Mouse (Mus musculus) lung, postnatal 0 days (tissue): ENCODE results near the gene Atp6v1g1. TPM values are rescaled to one million over a fixed set of nuclear protein-coding genes. Genes with fewer than 3 reads are reported as not detected.

Source experiments
- ATAC-seq: fragments of 200-750 bp; cut with Nextera tagmentation; 2 replicates; pipeline ENCODE4 v1.8.0; 2017; ENCODE audit warnings: moderate library complexity
- DNase-seq: peaks from one replicate; pipeline ENCODE4 v3.0.0-alpha.2; 2016; ENCODE audit warnings: low spot score
- H3K27ac ChIP-seq: fragments of 300-500 bp; sonication (generic); 2 replicates; pipeline ENCODE4 v1.5.1; 2014; ENCODE audit warnings: antibody characterized with exemption, mild to moderate bottlenecking, low read length, mixed read lengths
- H3K27me3 ChIP-seq: fragments of 300-500 bp; sonication (generic); replicated peaks from 2 replicates; pipeline ENCODE4 v1.6.1; 2014; ENCODE audit warnings: low read length, mixed read lengths; ENCODE audit not compliant: insufficient read depth
- H3K36me3 ChIP-seq: fragments of 300-500 bp; sonication (generic); 2 replicates; pipeline ENCODE4 v1.6.1; 2014; ENCODE audit warnings: low read length, mixed read lengths; ENCODE audit not compliant: insufficient read depth
- H3K4me1 ChIP-seq: fragments of 300-500 bp; sonication (generic); 2 replicates; pipeline ENCODE4 v1.6.1; 2014; ENCODE audit warnings: antibody characterized with exemption, low read depth, low read length, mixed read lengths; ENCODE audit not compliant: insufficient read depth
- H3K4me2 ChIP-seq: fragments of 300-500 bp; sonication (generic); replicated peaks from 2 replicates; pipeline ENCODE4 v1.6.1; 2014; ENCODE audit warnings: low read depth, mild to moderate bottlenecking, low read length, moderate library complexity, mixed read lengths
- H3K4me3 ChIP-seq: fragments of 300-500 bp; sonication (generic); 2 replicates; pipeline ENCODE4 v1.5.1; 2014; ENCODE audit warnings: low read depth, low read length
- H3K9ac ChIP-seq: fragments of 300-500 bp; sonication (generic); replicated peaks from 2 replicates; pipeline ENCODE4 v1.6.1; 2014; ENCODE audit warnings: low read depth, mild to moderate bottlenecking
- H3K9me3 ChIP-seq: fragments of 300-500 bp; sonication (generic); 2 replicates; pipeline ENCODE4 v1.6.1; 2016; ENCODE audit warnings: low read length, mixed read lengths
- CTCF ChIP-seq: IDR thresholded peaks from 2 replicates; pipeline ENCODE4 v1.5.1; 2016; ENCODE audit warnings: antibody characterized with exemption, mild to moderate bottlenecking
- EP300 ChIP-seq: IDR thresholded peaks from 2 replicates; pipeline ENCODE4 v1.6.1; 2016; ENCODE audit warnings: antibody characterized with exemption, mild to moderate bottlenecking, control low read depth
- WGBS: fragments of 180-500 bp; shearing (Covaris S2); extraction: QIAGEN DNeasy Blood & Tissue Kit; methylation state at CpG from one replicate; pipeline ENCODE4 v1.1.7; 2014; 5-methylcytosine and 5-hydroxymethylcytosine counted together
- polyA plus RNA-seq: library from polyadenylated mRNA; unstranded; fragments of >200 nt; fragmentation: Nextera tagmentation; extraction: Ambion mirVana; gene quantifications from 2 replicates; pipeline ENCODE4 v1.2.1, GENCODE M21; 2015

Atp6v1g1 gene
- polyA plus RNA-seq, 1 experiment from 2014 or later, result 364 TPM

GRCm38 (mm10) chr4:63567712-63568390 is 23.3 kb downstream of the Atp6v1g1 start:
- H3K4me1 ChIP-seq, result no peaks in the 10 kb centered on the region; the same call in 1 of the 2 replicates
- no peaks in the 10 kb centered on the region for H3K9me3 ChIP-seq
- 78% methylated on average over 10 of the region's 10 CpGs for WGBS
- no peak overlapping the region for H3K9ac ChIP-seq
- no peaks in the 10 kb centered on the region for H3K27me3 ChIP-seq
- no peak overlapping the region for H3K27ac ChIP-seq
- DNase-seq (no peak), ATAC-seq (no peak)
- H3K36me3 ChIP-seq, result no peaks in the 10 kb centered on the region
- no peak overlapping the region for H3K4me3 ChIP-seq
- TF ChIP-seq CTCF (no peak), EP300 (no peak)
- no peak overlapping the region for H3K4me2 ChIP-seq

GRCm38 (mm10) chr4:63569322-63569721 is 24.8 kb downstream of the Atp6v1g1 start:
- WGBS, result 55% methylated on average over 8 of the region's 8 CpGs
- peak; percentile 70 for ATAC-seq
- Histone ChIP-seq H3K36me3 (no peaks in the 10 kb centered on the region), H3K27ac (no peak overlapping the region), H3K4me1 (no peaks in the 10 kb centered on the region; the same call in 1 of the 2 replicates), H3K27me3 (no peaks in the 10 kb centered on the region), H3K4me2 (no peak overlapping the region), H3K9ac (no peak overlapping the region), H3K4me3 (no peak overlapping the region), H3K9me3 (no peaks in the 10 kb centered on the region)
- TF ChIP-seq CTCF, result no peak
- TF ChIP-seq EP300, result no peak
- peak; percentile 53 for DNase-seq

GRCm38 (mm10) chr4:63570208-63570781 is 25.7 kb downstream of the Atp6v1g1 start:
- H3K4me3 ChIP-seq, result no peak overlapping the region
- H3K36me3 ChIP-seq, result no peaks in the 10 kb centered on the region
- H3K27me3 ChIP-seq, result no peaks in the 10 kb centered on the region
- H3K9ac ChIP-seq, result no peak overlapping the region
- TF ChIP-seq EP300 (no peak), CTCF (no peak)
- no peaks in the 10 kb centered on the region; the same call in 1 of the 2 replicates for H3K4me1 ChIP-seq
- ATAC-seq (no peak), DNase-seq (no peak)
- 31% methylated on average over 7 of the region's 7 CpGs for WGBS
- no peaks in the 10 kb centered on the region for H3K9me3 ChIP-seq
- no peak overlapping the region for H3K4me2 ChIP-seq
- no peak overlapping the region for H3K27ac ChIP-seq

GRCm38 (mm10) chr4:63572621-63573020 is 28.0 kb downstream of the Atp6v1g1 start:
- no peak overlapping the region for H3K9ac ChIP-seq
- no peak for ATAC-seq
- no peaks in the 10 kb centered on the region for H3K27me3 ChIP-seq
- no peaks in the 10 kb centered on the region for H3K9me3 ChIP-seq
- WGBS, result 85% methylated on average over 5 of the region's 5 CpGs
- no peak overlapping the region for H3K27ac ChIP-seq
- H3K4me3 ChIP-seq, result no peak overlapping the region
- H3K4me2 ChIP-seq, result no peak overlapping the region
- H3K36me3 ChIP-seq, result no peaks in the 10 kb centered on the region
- DNase-seq, result no peak
- H3K4me1 ChIP-seq, result no peaks in the 10 kb centered on the region; the same call in 1 of the 2 replicates
- no peak for TF ChIP-seq CTCF
- TF ChIP-seq EP300, result no peak

- TF ChIP-seq EP300, result no peak
- no peak for TF ChIP-seq CTCF
- WGBS, result 86% methylated on average over 14 of the region's 14 CpGs
- H3K27me3 ChIP-seq, result no peaks in the 10 kb centered on the region
- no peaks in the 10 kb centered on the region for H3K9me3 ChIP-seq
- H3K27ac ChIP-seq, result no peak overlapping the region
- DNase-seq (no peak), ATAC-seq (no peak)
- no peak overlapping the region for H3K4me3 ChIP-seq
- H3K36me3 ChIP-seq, result no peaks in the 10 kb centered on the region
- H3K9ac ChIP-seq, result no peak overlapping the region
- no peaks in the 10 kb centered on the region for H3K4me1 ChIP-seq
- H3K4me2 ChIP-seq, result no peak overlapping the region
These were observed 35.1 kb downstream of the Atp6v1g1 start for GRCm38 (mm10) chr4:63579649-63580048.

GRCm38 (mm10) chr4:63580078-63580477 is 35.5 kb downstream of the Atp6v1g1 start:
- WGBS, result 57% methylated on average over 6 of the region's 6 CpGs
- H3K27ac ChIP-seq, result no peak overlapping the region
- no peak for ATAC-seq

More at GRCm38 (mm10) chr4:63580078-63580477, 35.5 kb downstream of the Atp6v1g1 start:
- Histone ChIP-seq H3K4me3 (no peak overlapping the region), H3K9me3 (no peaks in the 10 kb centered on the region), H3K4me1 (no peaks in the 10 kb centered on the region), H3K4me2 (no peak overlapping the region), H3K27me3 (no peaks in the 10 kb centered on the region), H3K36me3 (no peaks in the 10 kb centered on the region), H3K9ac (no peak overlapping the region)
- DNase-seq, result no peak
- no peak for TF ChIP-seq CTCF
- TF ChIP-seq EP300, result no peak
